Mouse (Mus musculus) macrophage (primary cell): ENCODE measurements at regions not wholly inside any gene's neighbourhood (a gene's known extent, or its start where the extent isn't known, plus 50 kb on each side); places are given as distances from the start of the nearest gene placed in this dataset.

Experiments used
- H3K27ac ChIP-seq: fragments of 350-480 bp; formaldehyde crosslinking; 2 replicates; pipeline ENCODE4 v1.9.0; 2021
- H3K36me3 ChIP-seq: fragments of 350-480 bp; formaldehyde crosslinking; 2 replicates; pipeline ENCODE4 v1.9.0; 2021; ENCODE audit errors: inconsistent target
- H3K4me3 ChIP-seq: fragments of 350-480 bp; formaldehyde crosslinking; 2 replicates; pipeline ENCODE4 v1.9.0; 2021; ENCODE audit errors: inconsistent target
- H3K79me2 ChIP-seq: fragments of 350-480 bp; formaldehyde crosslinking; 2 replicates; pipeline ENCODE4 v1.9.0; 2021; ENCODE audit errors: inconsistent target
- WGBS: methylation state at CpG from one replicate; pipeline ENCODE4 v1.1.7; 2026; ENCODE audit warnings: inconsistent platforms; ENCODE audit not compliant: missing documents; 5-methylcytosine and 5-hydroxymethylcytosine counted together

GRCm38 (mm10) chr2:103211179-103211578, 91.9 kb downstream of the Ehf start:
- Histone ChIP-seq H3K4me3 (no peak overlapping the region), H3K27ac (no peak overlapping the region), H3K36me3 (no peaks in the 10 kb centered on the region), H3K79me2 (no peaks in the 10 kb centered on the region)
- 81% methylated on average over 3 of the region's 3 CpGs for WGBS
